Mouse (Mus musculus): ENCODE results near the gene Cbl.
"Not testable (repeated sequence)": the region's sequence is repeated elsewhere in the genome, so short reads cannot be mapped to it uniquely, and the experiment has no call there.

Gene Cbl

GRCm38 (mm10) chr9:44127351-44127801, 106.5 kb downstream of the Cbl start:
- peak; percentile 56 for DNase-seq

DNA sequence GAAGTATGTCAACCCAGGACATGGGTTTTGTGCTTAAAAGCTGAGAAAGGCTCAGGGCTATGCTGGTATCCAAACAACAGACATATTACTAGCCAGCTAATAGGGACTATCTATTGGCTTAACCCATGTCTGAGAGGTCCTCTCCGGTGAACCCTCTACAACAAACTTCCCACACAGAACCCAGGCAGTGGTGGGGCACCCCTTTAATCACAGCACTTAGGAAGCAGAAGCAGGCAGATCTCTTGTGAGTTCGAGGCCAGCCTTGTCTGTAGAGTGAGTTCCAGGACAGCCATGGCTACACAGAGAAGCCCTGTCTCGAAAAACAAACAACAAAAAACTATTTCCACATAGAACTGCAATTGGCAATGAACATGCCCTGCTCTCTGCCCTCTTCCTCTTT, 107.1 kb downstream of the Cbl start:
- DNase-seq = no peak

- peak; percentile 83 for DNase-seq
Observed at GRCm38 (mm10) chr9:44125546-44126428, 108.1 kb downstream of the Cbl start.

GRCm38 (mm10) chr9:44125026-44125425, 108.8 kb downstream of the Cbl start:
- DNase-seq = no peak

- DNase-seq = no peak
Observed at GRCm38 (mm10) chr9:44124317-44124716, 109.5 kb downstream of the Cbl start.

GRCm38 (mm10) chr9:44119948-44120465, 113.8 kb downstream of the Cbl start:
- no peak for DNase-seq

DNA sequence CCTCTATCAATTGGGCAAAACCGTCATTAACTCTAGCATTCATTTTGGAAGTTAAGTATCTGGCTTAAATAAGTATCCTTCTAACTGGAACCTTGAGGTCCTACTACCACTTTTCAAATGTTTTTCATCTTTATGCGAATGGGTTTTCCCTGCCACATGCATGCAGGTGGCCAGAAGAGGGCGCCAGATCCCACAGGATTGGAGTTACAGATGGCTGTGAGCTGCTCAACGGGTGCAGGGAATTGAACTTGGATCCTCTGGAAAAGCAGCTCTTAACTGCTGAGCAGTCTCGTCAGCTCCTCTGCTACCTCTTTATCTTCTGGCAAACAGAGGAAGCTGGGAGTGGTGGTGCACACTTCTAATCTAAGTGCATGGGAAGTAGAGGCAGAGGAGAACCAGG, 114.8 kb downstream of the Cbl start:
- no peak for DNase-seq

- DNase-seq = no peak
Observed at GRCm38 (mm10) chr9:44116182-44116581, 117.7 kb downstream of the Cbl start.

- no peak for DNase-seq
Observed at GRCm38 (mm10) chr9:44115599-44115998, 118.2 kb downstream of the Cbl start.

- DNase-seq = no peak
Observed at GRCm38 (mm10) chr9:44114453-44114852, 119.4 kb downstream of the Cbl start.

DNA sequence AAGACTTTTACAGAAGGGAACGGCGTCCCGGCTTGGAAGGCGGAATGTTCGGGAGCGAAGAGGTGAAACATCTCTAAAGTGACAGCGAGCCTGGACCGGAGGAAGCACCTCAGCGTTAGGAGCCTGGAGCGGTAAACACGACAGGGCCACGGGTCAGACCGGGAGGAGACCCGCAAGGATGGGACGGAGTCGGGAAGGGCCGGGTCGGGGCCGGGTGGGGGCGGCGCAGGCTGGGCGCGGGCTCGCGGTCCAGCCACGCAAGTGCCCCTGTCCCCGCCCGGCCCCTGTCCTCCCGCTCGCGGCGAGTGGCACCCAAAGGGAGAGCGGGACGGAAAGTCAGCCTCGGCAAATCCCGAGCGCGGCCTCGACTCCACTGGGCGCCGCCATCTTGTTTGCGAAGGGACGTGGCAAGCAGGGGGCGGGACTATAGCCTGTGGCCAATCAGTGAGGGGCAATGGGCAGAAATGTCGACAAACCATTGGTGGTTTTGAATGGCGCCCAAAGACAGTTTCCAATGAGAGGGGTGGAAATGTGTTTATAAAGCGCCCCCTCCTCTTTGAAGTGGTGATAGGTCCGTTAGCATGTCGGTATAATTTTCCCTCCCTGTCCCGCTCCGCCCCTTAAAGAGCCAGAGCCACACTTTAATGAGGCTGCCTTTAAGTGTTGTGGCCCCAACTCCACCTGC, 120.6 kb downstream of the Cbl start, which contains the start of the genes Gm49380 and Rnf26:
Gene Gm49380 (minus strand): TSS at position 396 of the 685 bp plus-strand sequence.
Gene Rnf26 (minus strand): TSS at position 413 of the 685 bp plus-strand sequence.
- peak; percentile 97 for DNase-seq

- not testable (repeated sequence) for DNase-seq
Observed at GRCm38 (mm10) chr9:44111909-44112308, 121.9 kb downstream of the Cbl start.

- DNase-seq = peak; percentile 67
Observed at GRCm38 (mm10) chr9:44109360-44110095, 124.3 kb downstream of the Cbl start.

- no peak for DNase-seq
Observed at GRCm38 (mm10) chr9:44108269-44109055, 125.4 kb downstream of the Cbl start.

GRCm38 (mm10) chr9:44107557-44108179, 126.2 kb downstream of the Cbl start:
- DNase-seq = no peak

DNA sequence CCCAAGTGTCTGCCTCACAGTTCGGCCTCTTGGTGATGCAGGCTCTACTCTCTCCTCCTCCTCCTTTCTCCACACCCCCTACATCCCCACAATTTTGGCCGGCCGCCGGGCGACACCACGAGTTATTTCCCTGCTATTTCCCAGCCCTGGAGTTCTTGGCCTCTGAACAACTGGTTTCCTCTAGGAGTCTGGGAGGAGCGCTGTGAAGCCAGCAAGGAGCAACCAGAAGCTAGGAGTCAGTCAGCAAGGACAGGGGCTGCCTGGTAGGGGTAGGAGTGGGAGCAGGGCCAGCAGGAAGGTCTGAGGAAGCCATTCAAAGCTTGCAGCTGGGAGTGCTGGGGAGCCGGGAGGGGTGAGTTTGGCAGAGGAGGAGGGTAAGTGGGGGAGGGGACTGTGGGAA, 126.7 kb downstream of the Cbl start, which contains the start of gene C1qtnf5:
Gene C1qtnf5 (plus strand): TSS at position 136 of the 400 bp plus-strand sequence.
- peak; percentile 81 for DNase-seq

DNA sequence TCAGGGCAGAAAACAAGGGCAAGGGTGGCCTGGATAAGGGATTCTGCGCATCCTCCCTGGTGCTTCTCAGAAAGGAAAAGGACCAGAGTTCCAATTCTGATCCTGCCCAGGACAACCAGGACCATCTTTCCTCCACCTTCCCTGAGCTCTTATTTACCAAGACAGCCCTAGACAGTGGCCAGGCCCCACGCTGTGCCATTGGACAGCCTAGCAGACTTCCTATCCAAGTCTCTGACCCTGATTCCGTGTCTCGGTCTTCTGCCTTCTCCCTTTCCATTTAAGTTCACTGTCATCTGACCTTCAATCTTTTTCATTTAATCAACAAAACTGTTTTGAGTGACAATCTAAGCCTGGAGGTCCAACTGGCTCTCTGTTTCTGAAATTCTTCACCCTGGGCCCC, 127.3 kb downstream of the Cbl start:
- DNase-seq = no peak

- no peak for DNase-seq
Observed at GRCm38 (mm10) chr9:44106182-44106581, 127.7 kb downstream of the Cbl start.

GRCm38 (mm10) chr9:44105781-44106180, 128.1 kb downstream of the Cbl start:
- no peak for DNase-seq

GRCm38 (mm10) chr9:44104881-44105280, 129.0 kb downstream of the Cbl start:
- DNase-seq = no peak

DNA sequence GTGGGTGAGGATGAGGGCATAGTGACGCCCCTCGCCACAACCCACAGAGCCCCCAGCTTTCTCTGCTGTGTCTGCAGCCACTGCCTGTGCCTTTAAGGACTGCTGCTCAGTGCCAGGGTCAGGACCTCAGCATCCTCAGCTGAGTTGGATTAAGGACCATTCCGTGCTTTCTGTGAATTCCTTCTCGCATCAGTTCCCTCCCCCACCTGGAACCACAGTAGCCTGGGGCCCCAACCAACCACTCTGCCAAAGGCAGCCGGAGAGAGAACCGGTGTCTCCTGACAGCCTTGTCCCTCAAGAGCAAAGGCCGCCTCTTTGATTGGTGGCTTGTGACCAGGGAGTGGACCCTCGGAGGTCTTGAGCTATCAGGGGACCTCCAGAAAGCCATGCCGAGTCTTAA, 132.4 kb downstream of the Cbl start, which contains the start of gene Mfrp:
Gene Mfrp (plus strand): TSS at position 240 of the 400 bp plus-strand sequence.
- no peak for DNase-seq
